Mouse (Mus musculus) kidney, adult 9 months (tissue): Measurements from ENCODE around the gene Etaa1.
"Not testable (repeated sequence)": the region's sequence is repeated elsewhere in the genome, so short reads cannot be mapped to it uniquely, and the experiment has no call there.

ENCODE experiments used
- DNase-seq: peaks from one replicate; pipeline ENCODE4 v3.0.0; 2022

Etaa1 gene

GRCm38 (mm10) chr11:17953231-17954134, at the start of gene Etaa1:
Gene Etaa1, minus strand, starts transcription at chr11:17953875.
- DNase-seq, result peak; percentile 96

GRCm38 (mm10) chr11:17994151-17994550, 40.5 kb upstream of the Etaa1 start:
- no peak for DNase-seq

- no peak for DNase-seq
Measured at GRCm38 (mm10) chr11:17992311-17992710, 38.6 kb upstream of the Etaa1 start.

- no peak for DNase-seq
Measured at GRCm38 (mm10) chr11:17983331-17983730, 29.7 kb upstream of the Etaa1 start.

- DNase-seq, result no peak
Measured at GRCm38 (mm10) chr11:17981246-17981645, 27.6 kb upstream of the Etaa1 start.

GRCm38 (mm10) chr11:17975581-17975980, 21.9 kb upstream of the Etaa1 start:
- no peak for DNase-seq

GRCm38 (mm10) chr11:17952791-17953190, 884 bp downstream of the Etaa1 start:
- no peak for DNase-seq

GRCm38 (mm10) chr11:17951336-17951735, 2.3 kb downstream of the Etaa1 start:
- no peak for DNase-seq

GRCm38 (mm10) chr11:17939168-17939567, 14.5 kb downstream of the Etaa1 start:
- DNase-seq, result no peak

GRCm38 (mm10) chr11:17937931-17938330, 15.7 kb downstream of the Etaa1 start:
- DNase-seq, result no peak

GRCm38 (mm10) chr11:17917905-17918304, 35.8 kb downstream of the Etaa1 start:
- DNase-seq, result no peak

- no peak for DNase-seq
Measured at GRCm38 (mm10) chr11:17917101-17917500, 36.6 kb downstream of the Etaa1 start.

GRCm38 (mm10) chr11:17916486-17916885, 37.2 kb downstream of the Etaa1 start:
- DNase-seq, result no peak

- not testable (repeated sequence) for DNase-seq
Measured at GRCm38 (mm10) chr11:17900996-17901395, 52.7 kb downstream of the Etaa1 start.
